Mouse (Mus musculus) kidney, postnatal 0 days (tissue): ENCODE measurements around the gene Ddi2. TPM values are rescaled to one million over a fixed set of nuclear protein-coding genes. Genes with fewer than 3 reads are reported as not detected.

Experiments
- ATAC-seq: fragments of 200-750 bp; cut with Nextera tagmentation; replicated peaks from 2 replicates; pipeline ENCODE4 v1.8.0; 2017; ENCODE audit warnings: low read depth, moderate number of reproducible peaks, moderate TSS enrichment, moderate library complexity; ENCODE audit not compliant: low FRiP score
- DNase-seq: peaks from one replicate; pipeline ENCODE4 v3.0.0-alpha.2; 2016; ENCODE audit warnings: low spot score
- H3K27ac ChIP-seq: fragments of 300-500 bp; sonication (generic); 2 replicates; pipeline ENCODE4 v1.5.1; 2014; ENCODE audit warnings: mild to moderate bottlenecking
- H3K27me3 ChIP-seq: fragments of 300-500 bp; sonication (generic); 2 replicates; pipeline ENCODE4 v1.6.1; 2014; ENCODE audit warnings: low read length, mixed read lengths; ENCODE audit not compliant: insufficient read depth
- H3K36me3 ChIP-seq: fragments of 300-500 bp; sonication (generic); 2 replicates; pipeline ENCODE4 v1.6.1; 2014; ENCODE audit warnings: low read length, mixed read lengths; ENCODE audit not compliant: insufficient read depth
- H3K4me1 ChIP-seq: fragments of 300-500 bp; sonication (generic); replicated peaks from 2 replicates; pipeline ENCODE4 v1.6.1; 2014; ENCODE audit warnings: antibody characterized with exemption, low read length, mixed read lengths; ENCODE audit not compliant: insufficient read depth
- H3K4me2 ChIP-seq: fragments of 300-500 bp; sonication (generic); 2 replicates; pipeline ENCODE4 v1.6.1; 2014; ENCODE audit warnings: mild to moderate bottlenecking, low read length, moderate library complexity, mixed read lengths
- H3K4me3 ChIP-seq: fragments of 300-500 bp; sonication (generic); replicated peaks from 2 replicates; pipeline ENCODE4 v1.5.1; 2014; ENCODE audit warnings: low read depth, low read length
- H3K9ac ChIP-seq: fragments of 300-500 bp; sonication (generic); 2 replicates; pipeline ENCODE4 v1.6.1; 2014; ENCODE audit warnings: low read depth, low read length
- H3K9me3 ChIP-seq: fragments of 300-500 bp; sonication (generic); replicated peaks from 2 replicates; pipeline ENCODE4 v1.6.1; 2016; ENCODE audit warnings: low read length, inconsistent platforms, mixed read lengths
- CTCF ChIP-seq: IDR thresholded peaks from 2 replicates; pipeline ENCODE4 v1.5.1; 2016; ENCODE audit warnings: antibody characterized with exemption, low read depth, mild to moderate bottlenecking, moderate library complexity
- WGBS: fragments of 180-500 bp; shearing (Covaris S2); extraction: QIAGEN DNeasy Blood & Tissue Kit; methylation state at CpG from one replicate; pipeline ENCODE4 v1.1.7; 2014; 5-methylcytosine and 5-hydroxymethylcytosine counted together
- polyA plus RNA-seq: library from polyadenylated mRNA; unstranded; fragments of >200 nt; fragmentation: Nextera tagmentation; extraction: Ambion mirVana; gene quantifications from 2 replicates; pipeline ENCODE4 v1.2.1, GENCODE M21; 2015

Ddi2 gene
- polyA plus RNA-seq, 1 experiment from 2014 or later: 16.4 TPM

GRCm38 (mm10) chr4:141658846-141659484, 64.3 kb downstream of the Ddi2 start:
- Histone ChIP-seq H3K27me3 (no peaks in the 10 kb centered on the region), H3K36me3 (peaks cover 15% of the 10 kb centered on the region; the same call in 1 of the 2 replicates), H3K9ac (no peak overlapping the region), H3K4me3 (no peak overlapping the region), H3K4me1 (no peaks in the 10 kb centered on the region), H3K4me2 (no peak overlapping the region), H3K27ac (no peak overlapping the region), H3K9me3 (no peaks in the 10 kb centered on the region)
- no peak for ATAC-seq
- no peak for TF ChIP-seq CTCF
- WGBS: 95% methylated on average over 6 of the region's 6 CpGs
- no peak for DNase-seq

GRCm38 (mm10) chr4:141656932-141657331, 66.3 kb downstream of the Ddi2 start:
- no peak for TF ChIP-seq CTCF
- Histone ChIP-seq H3K9ac (no peak overlapping the region), H3K27me3 (no peaks in the 10 kb centered on the region), H3K4me3 (no peak overlapping the region), H3K27ac (no peak overlapping the region), H3K36me3 (peaks cover 20% of the 10 kb centered on the region), H3K4me2 (no peak overlapping the region), H3K9me3 (no peaks in the 10 kb centered on the region), H3K4me1 (no peaks in the 10 kb centered on the region)
- DNase-seq (no peak), ATAC-seq (no peak)
- WGBS: 86% methylated on average over 8 of the region's 8 CpGs

GRCm38 (mm10) chr4:141655908-141656608, 67.2 kb downstream of the Ddi2 start:
- Histone ChIP-seq H3K27ac (no peak overlapping the region), H3K4me1 (no peaks in the 10 kb centered on the region), H3K36me3 (peaks cover 22% of the 10 kb centered on the region), H3K4me3 (no peak overlapping the region), H3K9ac (no peak overlapping the region), H3K27me3 (no peaks in the 10 kb centered on the region), H3K4me2 (no peak overlapping the region), H3K9me3 (no peaks in the 10 kb centered on the region)
- TF ChIP-seq CTCF: no peak
- WGBS: 83% methylated on average over 12 of the region's 12 CpGs
- ATAC-seq (no peak), DNase-seq (no peak)

DNA sequence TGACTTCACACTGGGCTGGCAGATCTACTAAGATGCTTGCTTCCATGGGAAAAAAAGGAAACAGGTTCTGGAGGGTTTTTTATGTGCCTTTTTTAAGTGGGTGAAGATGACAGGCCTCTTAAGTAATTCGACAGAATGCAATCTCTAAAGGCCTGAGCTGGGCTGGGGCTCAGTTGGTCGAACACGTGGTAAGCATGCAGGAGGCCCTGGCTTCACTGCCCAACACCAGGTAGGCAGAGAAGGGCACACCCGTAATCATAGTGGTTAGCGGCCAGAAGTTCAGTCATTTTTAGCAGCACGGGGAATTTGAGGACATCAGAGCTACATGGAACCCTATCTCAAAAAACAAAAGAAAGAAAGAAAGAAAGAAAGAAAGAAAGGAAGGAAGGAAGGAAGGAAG, 68.7 kb downstream of the Ddi2 start:
- Histone ChIP-seq H3K27me3 (no peaks in the 10 kb centered on the region), H3K27ac (no peak overlapping the region), H3K4me1 (no peaks in the 10 kb centered on the region), H3K9me3 (no peaks in the 10 kb centered on the region), H3K36me3 (peaks cover 13% of the 10 kb centered on the region), H3K4me2 (no peak overlapping the region), H3K4me3 (no peak overlapping the region), H3K9ac (no peak overlapping the region)
- WGBS: 89% methylated on average over 6 of the region's 6 CpGs
- no peak for ATAC-seq
- no peak for DNase-seq
- TF ChIP-seq CTCF: no peak

GRCm38 (mm10) chr4:141653813-141654212, 69.4 kb downstream of the Ddi2 start:
- WGBS: 92% methylated on average over 13 of the region's 13 CpGs
- DNase-seq: no peak

DNA sequence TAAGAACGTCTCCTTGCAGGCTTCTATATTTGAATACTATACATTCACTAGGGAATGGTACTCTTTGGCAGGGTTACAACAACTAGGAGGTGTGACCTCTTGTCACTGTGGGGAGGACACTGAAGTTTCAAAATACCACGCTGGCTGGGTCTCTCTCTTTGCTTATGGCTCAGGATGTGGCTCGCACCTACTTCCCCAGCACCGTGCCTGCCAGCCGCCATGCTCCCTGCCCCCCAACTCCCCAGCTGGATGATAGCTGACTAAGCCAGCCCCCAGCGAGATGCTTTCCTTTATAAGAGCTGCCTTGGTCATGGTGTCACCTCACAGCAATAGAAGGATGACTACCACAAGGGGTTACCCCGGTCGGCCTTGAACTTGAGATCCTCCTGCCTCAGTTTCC, 70.2 kb downstream of the Ddi2 start:
- no peaks in the 10 kb centered on the region for H3K4me1 ChIP-seq
- H3K9me3 ChIP-seq: no peaks in the 10 kb centered on the region
- no peak overlapping the region for H3K4me2 ChIP-seq
- ATAC-seq: no peak
- H3K4me3 ChIP-seq: no peak overlapping the region
- H3K9ac ChIP-seq: no peak overlapping the region
- no peak for TF ChIP-seq CTCF
- peaks cover 13% of the 10 kb centered on the region for H3K36me3 ChIP-seq
- no peak overlapping the region for H3K27ac ChIP-seq
- no peak for DNase-seq
- 85% methylated on average over 8 of the region's 8 CpGs for WGBS
- no peaks in the 10 kb centered on the region for H3K27me3 ChIP-seq

More at GRCm38 (mm10) chr4:141653813-141654212, 69.4 kb downstream of the Ddi2 start:
- Histone ChIP-seq H3K4me3 (no peak overlapping the region), H3K27ac (no peak overlapping the region), H3K4me1 (no peaks in the 10 kb centered on the region), H3K9me3 (no peaks in the 10 kb centered on the region), H3K9ac (no peak overlapping the region), H3K4me2 (no peak overlapping the region), H3K27me3 (no peaks in the 10 kb centered on the region), H3K36me3 (peaks cover 13% of the 10 kb centered on the region)
- TF ChIP-seq CTCF: no peak
- no peak for ATAC-seq
